Mouse (Mus musculus) kidney, embryonic 14.5 days (tissue): ENCODE measurements around the gene Rab11fip5. TPM values are rescaled to one million over a fixed set of nuclear protein-coding genes. Genes with fewer than 3 reads are reported as not detected.

ENCODE experiments used
- ATAC-seq: fragments of 200-750 bp; cut with Nextera tagmentation; 2 replicates; pipeline ENCODE4 v1.8.0; 2017; ENCODE audit warnings: moderate number of reproducible peaks, mild to moderate bottlenecking, moderate TSS enrichment, moderate library complexity; ENCODE audit not compliant: low FRiP score, low TSS enrichment
- H3K27ac ChIP-seq: fragments of 300-500 bp; sonication (generic); 2 replicates; pipeline ENCODE4 v1.5.1; 2014; ENCODE audit warnings: low read depth, mild to moderate bottlenecking, low read length, moderate library complexity, mixed read lengths
- H3K27me3 ChIP-seq: fragments of 300-500 bp; sonication (generic); 2 replicates; pipeline ENCODE4 v1.6.1; 2014; ENCODE audit warnings: mild to moderate bottlenecking, low read length; ENCODE audit not compliant: control insufficient read depth, insufficient read depth
- H3K36me3 ChIP-seq: fragments of 300-500 bp; sonication (generic); 2 replicates; pipeline ENCODE4 v1.6.1; 2014; ENCODE audit warnings: low read length, mixed read lengths; ENCODE audit not compliant: control insufficient read depth, insufficient read depth
- H3K4me1 ChIP-seq: fragments of 300-500 bp; sonication (generic); 2 replicates; pipeline ENCODE4 v1.6.1; 2014; ENCODE audit warnings: low read length, mixed read lengths; ENCODE audit not compliant: control insufficient read depth, insufficient read depth
- H3K4me2 ChIP-seq: fragments of 300-500 bp; sonication (generic); replicated peaks from 2 replicates; pipeline ENCODE4 v1.6.1; 2014; ENCODE audit warnings: low read depth, mild to moderate bottlenecking, low read length
- H3K4me3 ChIP-seq: fragments of 300-500 bp; sonication (generic); 2 replicates; pipeline ENCODE4 v1.5.1; 2014; ENCODE audit warnings: mild to moderate bottlenecking, low read length
- H3K9ac ChIP-seq: fragments of 300-500 bp; sonication (generic); 2 replicates; pipeline ENCODE4 v1.6.1; 2014; ENCODE audit warnings: low read depth, mild to moderate bottlenecking, low read length, moderate library complexity
- H3K9me3 ChIP-seq: fragments of 300-500 bp; sonication (generic); 2 replicates; pipeline ENCODE4 v1.6.1; 2016; ENCODE audit warnings: low read length; ENCODE audit not compliant: control insufficient read depth
- WGBS: fragments of 180-500 bp; shearing (Covaris S2); extraction: QIAGEN DNeasy Blood & Tissue Kit; methylation state at CpG from one replicate; pipeline ENCODE4 v1.1.7; 2014; 5-methylcytosine and 5-hydroxymethylcytosine counted together
- polyA plus RNA-seq: library from polyadenylated mRNA; unstranded; fragments of >200 nt; fragmentation: Nextera tagmentation; extraction: Ambion mirVana; gene quantifications from 2 replicates; pipeline ENCODE4 v1.2.1, GENCODE M21; 2014

Gene Rab11fip5
- polyA plus RNA-seq, 1 experiment from 2014 or later: 9.0 TPM

DNA sequence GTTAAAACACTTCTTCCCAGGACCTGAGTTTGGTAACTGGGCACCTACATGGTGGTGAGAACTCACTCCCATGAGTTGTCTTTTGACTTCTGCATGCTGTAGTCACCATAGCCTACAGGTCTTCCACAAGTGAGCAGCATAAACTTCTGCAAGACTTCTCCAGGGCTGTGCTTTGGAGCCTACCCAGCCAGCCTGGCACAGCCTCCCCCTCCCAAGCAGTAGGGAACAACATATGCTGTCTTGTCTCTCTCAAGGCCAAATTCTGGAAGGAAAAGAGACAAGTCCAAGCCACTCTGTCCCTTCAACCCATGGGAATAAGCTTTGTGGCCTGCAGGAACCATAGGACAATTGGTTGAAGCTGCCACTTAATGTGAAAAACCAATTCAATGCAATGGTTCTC, 29.5 kb downstream of the Rab11fip5 start:
- Histone ChIP-seq H3K36me3 (peaks cover 3% of the 10 kb centered on the region; the same call in 1 of the 2 replicates), H3K4me1 (no peaks in the 10 kb centered on the region), H3K9ac (no peak overlapping the region), H3K4me3 (no peak overlapping the region), H3K4me2 (no peak overlapping the region), H3K9me3 (no peaks in the 10 kb centered on the region), H3K27me3 (no peaks in the 10 kb centered on the region), H3K27ac (no peak overlapping the region)
- ATAC-seq: no peak

DNA sequence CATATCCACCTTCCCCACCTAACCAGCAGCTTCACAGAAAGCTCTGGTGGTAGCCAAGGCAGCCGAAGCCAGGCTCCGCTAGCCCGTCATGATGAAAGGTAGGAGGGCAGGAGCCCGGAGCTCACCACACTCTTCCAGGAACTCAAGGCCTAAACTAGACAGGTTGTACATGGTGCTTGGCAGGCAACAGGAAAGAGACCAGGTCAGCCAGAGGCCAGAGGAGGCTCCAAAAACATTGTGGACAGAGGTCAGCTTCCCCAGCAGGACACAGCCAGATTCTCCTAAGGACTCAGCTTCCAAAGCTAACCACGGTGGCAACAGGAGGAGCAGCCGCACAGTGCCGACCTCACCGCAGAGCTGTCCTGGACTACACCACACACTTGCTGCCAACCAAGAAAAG, 31.4 kb downstream of the Rab11fip5 start:
- H3K27ac ChIP-seq: no peak overlapping the region
- no peak overlapping the region for H3K9ac ChIP-seq
- ATAC-seq: no peak
- no peaks in the 10 kb centered on the region for H3K9me3 ChIP-seq
- no peaks in the 10 kb centered on the region for H3K27me3 ChIP-seq
- peaks cover 3% of the 10 kb centered on the region; the same call in 1 of the 2 replicates for H3K36me3 ChIP-seq
- WGBS: 83% methylated on average over 8 of the region's 8 CpGs
- H3K4me2 ChIP-seq: no peak overlapping the region
- no peaks in the 10 kb centered on the region for H3K4me1 ChIP-seq
- no peak overlapping the region for H3K4me3 ChIP-seq

DNA sequence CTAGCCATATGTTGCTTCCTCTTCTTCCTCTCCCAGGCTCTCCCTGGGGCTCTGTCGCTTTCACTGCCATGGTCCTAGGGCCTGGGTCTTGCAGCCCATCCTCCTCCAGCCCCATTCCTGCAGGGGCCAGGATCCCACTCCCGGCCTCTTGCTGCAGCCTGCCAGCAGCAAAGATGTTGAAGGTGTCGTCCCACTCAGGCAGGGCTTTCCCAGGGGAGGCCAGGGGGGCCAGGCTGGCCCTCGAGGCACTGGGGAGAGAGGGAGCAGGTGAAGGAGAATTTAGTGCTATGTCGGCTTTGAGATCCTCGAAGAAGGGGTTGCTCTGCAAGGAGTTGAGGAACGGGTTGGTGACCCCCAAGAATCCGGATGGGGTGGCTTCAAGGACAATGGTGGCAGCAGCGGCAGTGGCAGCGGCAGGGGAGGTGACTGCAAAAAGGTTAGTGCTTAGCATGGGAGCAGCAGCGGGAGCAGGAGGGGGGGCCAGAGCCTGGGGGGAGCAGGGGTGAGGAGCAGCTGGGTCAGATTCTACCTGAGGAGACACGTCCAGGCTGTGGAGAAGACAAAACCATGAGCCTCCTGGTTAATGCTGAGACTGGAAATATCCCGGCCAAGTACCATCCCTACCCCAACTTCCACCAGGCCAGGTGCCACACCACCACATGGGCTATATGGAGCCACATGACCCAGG, 32.5 kb downstream of the Rab11fip5 start:
- H3K4me1 ChIP-seq: no peaks in the 10 kb centered on the region
- H3K4me3 ChIP-seq: no peak overlapping the region
- H3K4me2 ChIP-seq: no peak overlapping the region
- WGBS: 75% methylated on average over 13 of the region's 13 CpGs
- no peaks in the 10 kb centered on the region for H3K36me3 ChIP-seq
- no peaks in the 10 kb centered on the region for H3K27me3 ChIP-seq
- H3K9me3 ChIP-seq: no peaks in the 10 kb centered on the region
- ATAC-seq: no peak
- H3K27ac ChIP-seq: no peak overlapping the region
- no peak overlapping the region for H3K9ac ChIP-seq

GRCm38 (mm10) chr6:85340184-85340583, 34.2 kb downstream of the Rab11fip5 start:
- WGBS: 68% methylated on average over 12 of the region's 12 CpGs
- H3K9me3 ChIP-seq: no peaks in the 10 kb centered on the region
- no peaks in the 10 kb centered on the region for H3K27me3 ChIP-seq

GRCm38 (mm10) chr6:85339273-85339901, 35.0 kb downstream of the Rab11fip5 start:
- Histone ChIP-seq H3K9me3 (no peaks in the 10 kb centered on the region), H3K9ac (no peak overlapping the region), H3K4me1 (no peaks in the 10 kb centered on the region), H3K27me3 (no peaks in the 10 kb centered on the region), H3K4me2 (no peak overlapping the region), H3K36me3 (no peaks in the 10 kb centered on the region), H3K27ac (no peak overlapping the region), H3K4me3 (no peak overlapping the region)
- 81% methylated on average over 1 of the region's 1 CpGs for WGBS
- ATAC-seq: no peak

More at GRCm38 (mm10) chr6:85340184-85340583, 34.2 kb downstream of the Rab11fip5 start:
- Histone ChIP-seq H3K36me3 (no peaks in the 10 kb centered on the region), H3K9ac (no peak overlapping the region), H3K4me1 (no peaks in the 10 kb centered on the region), H3K4me2 (no peak overlapping the region), H3K4me3 (no peak overlapping the region), H3K27ac (no peak overlapping the region)
- ATAC-seq: no peak

- ATAC-seq: no peak
- Histone ChIP-seq H3K9me3 (no peaks in the 10 kb centered on the region), H3K9ac (no peak overlapping the region), H3K27ac (no peak overlapping the region), H3K4me1 (peaks cover 6% of the 10 kb centered on the region; the same call in 1 of the 2 replicates), H3K36me3 (no peaks in the 10 kb centered on the region), H3K27me3 (no peaks in the 10 kb centered on the region), H3K4me3 (no peak overlapping the region), H3K4me2 (no peak overlapping the region)
- WGBS: 85% methylated on average over 9 of the region's 9 CpGs
Measured at GRCm38 (mm10) chr6:85336944-85337343, 37.5 kb downstream of the Rab11fip5 start.

DNA sequence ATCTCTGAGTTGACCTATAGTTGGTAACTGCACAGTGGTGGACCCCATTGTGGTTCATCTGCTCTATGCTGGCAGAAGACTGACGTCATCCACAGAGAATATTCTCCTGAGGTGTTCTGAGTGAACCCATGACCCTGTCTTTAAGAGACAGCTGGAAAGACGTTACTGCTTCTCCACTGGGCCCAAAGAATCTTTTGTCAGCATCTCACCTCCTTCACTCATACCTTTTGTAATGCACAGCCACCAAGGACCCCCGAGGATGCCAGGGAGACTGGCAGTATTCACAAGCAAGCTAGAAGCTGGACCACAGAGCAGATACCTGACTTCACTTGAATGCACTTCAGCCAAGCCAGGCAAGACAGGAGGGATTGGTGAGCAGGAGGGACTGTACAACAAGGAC, 39.1 kb downstream of the Rab11fip5 start:
- Histone ChIP-seq H3K27me3 (no peaks in the 10 kb centered on the region), H3K4me3 (no peak overlapping the region), H3K9me3 (no peaks in the 10 kb centered on the region), H3K4me2 (no peak overlapping the region), H3K9ac (no peak overlapping the region), H3K36me3 (no peaks in the 10 kb centered on the region), H3K4me1 (peaks cover 7% of the 10 kb centered on the region; the same call in 1 of the 2 replicates), H3K27ac (no peak overlapping the region)
- WGBS: 63% methylated on average over 3 of the region's 3 CpGs
- no peak for ATAC-seq

- no peaks in the 10 kb centered on the region for H3K36me3 ChIP-seq
- H3K27ac ChIP-seq: no peak overlapping the region
- no peak overlapping the region for H3K4me3 ChIP-seq
- ATAC-seq: no peak
- no peak overlapping the region for H3K9ac ChIP-seq
- H3K4me1 ChIP-seq: peaks cover 7% of the 10 kb centered on the region; the same call in 1 of the 2 replicates
- no peaks in the 10 kb centered on the region for H3K9me3 ChIP-seq
- 32% methylated on average over 5 of the region's 5 CpGs for WGBS
- no peaks in the 10 kb centered on the region for H3K27me3 ChIP-seq
- H3K4me2 ChIP-seq: no peak overlapping the region
Measured at GRCm38 (mm10) chr6:85334851-85335250, 39.6 kb downstream of the Rab11fip5 start.

DNA sequence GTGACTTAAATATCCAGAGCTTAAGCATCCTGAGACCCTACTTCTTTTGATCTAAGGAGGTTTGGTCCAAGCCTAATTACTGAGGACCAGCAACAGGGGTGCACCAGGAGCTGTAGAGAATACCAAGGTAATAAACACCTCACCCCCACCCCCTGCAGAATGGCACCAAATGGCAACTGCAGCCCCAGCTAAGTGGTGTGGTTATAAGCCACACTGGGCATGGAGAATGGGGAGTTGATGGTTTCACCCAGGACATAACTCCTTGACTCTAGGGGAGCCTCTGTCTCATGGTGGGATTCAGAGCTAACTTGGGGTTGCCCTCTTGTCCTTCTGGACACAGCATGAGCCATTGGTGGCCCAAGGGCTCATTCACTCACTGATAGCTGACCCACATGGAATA, 40.2 kb downstream of the Rab11fip5 start:
- no peak overlapping the region for H3K27ac ChIP-seq

More for the DNA sequence above, 40.2 kb downstream of the Rab11fip5 start:
- no peak for ATAC-seq
- Histone ChIP-seq H3K36me3 (no peaks in the 10 kb centered on the region), H3K9ac (no peak overlapping the region), H3K4me1 (peaks cover 7% of the 10 kb centered on the region; the same call in 1 of the 2 replicates), H3K4me3 (peak overlapping the region; percentile 74; the same call in 1 of the 2 replicates), H3K9me3 (no peaks in the 10 kb centered on the region), H3K4me2 (peak overlapping the region; percentile 96; the same call in 1 of the 2 replicates), H3K27me3 (no peaks in the 10 kb centered on the region)
